Mouse (Mus musculus) kidney, postnatal 0 days (tissue): Measurements from ENCODE around the gene Sox5. TPM values are rescaled to one million over a fixed set of nuclear protein-coding genes. Genes with fewer than 3 reads are reported as not detected.
A peak's percentile ranks its signal among the peaks of the same experiment; 100 is the strongest.

ENCODE experiments used
- ATAC-seq: fragments of 200-750 bp; cut with Nextera tagmentation; replicated peaks from 2 replicates; pipeline ENCODE4 v1.8.0; 2017; ENCODE audit warnings: low read depth, moderate number of reproducible peaks, moderate TSS enrichment, moderate library complexity; ENCODE audit not compliant: low FRiP score
- DNase-seq: peaks from one replicate; pipeline ENCODE4 v3.0.0-alpha.2; 2016; ENCODE audit warnings: low spot score
- H3K27ac ChIP-seq: fragments of 300-500 bp; sonication (generic); 2 replicates; pipeline ENCODE4 v1.5.1; 2014; ENCODE audit warnings: mild to moderate bottlenecking
- H3K27me3 ChIP-seq: fragments of 300-500 bp; sonication (generic); 2 replicates; pipeline ENCODE4 v1.6.1; 2014; ENCODE audit warnings: low read length, mixed read lengths; ENCODE audit not compliant: insufficient read depth
- H3K36me3 ChIP-seq: fragments of 300-500 bp; sonication (generic); 2 replicates; pipeline ENCODE4 v1.6.1; 2014; ENCODE audit warnings: low read length, mixed read lengths; ENCODE audit not compliant: insufficient read depth
- H3K4me1 ChIP-seq: fragments of 300-500 bp; sonication (generic); replicated peaks from 2 replicates; pipeline ENCODE4 v1.6.1; 2014; ENCODE audit warnings: antibody characterized with exemption, low read length, mixed read lengths; ENCODE audit not compliant: insufficient read depth
- H3K4me2 ChIP-seq: fragments of 300-500 bp; sonication (generic); 2 replicates; pipeline ENCODE4 v1.6.1; 2014; ENCODE audit warnings: mild to moderate bottlenecking, low read length, moderate library complexity, mixed read lengths
- H3K4me3 ChIP-seq: fragments of 300-500 bp; sonication (generic); replicated peaks from 2 replicates; pipeline ENCODE4 v1.5.1; 2014; ENCODE audit warnings: low read depth, low read length
- H3K9ac ChIP-seq: fragments of 300-500 bp; sonication (generic); 2 replicates; pipeline ENCODE4 v1.6.1; 2014; ENCODE audit warnings: low read depth, low read length
- H3K9me3 ChIP-seq: fragments of 300-500 bp; sonication (generic); replicated peaks from 2 replicates; pipeline ENCODE4 v1.6.1; 2016; ENCODE audit warnings: low read length, inconsistent platforms, mixed read lengths
- CTCF ChIP-seq: IDR thresholded peaks from 2 replicates; pipeline ENCODE4 v1.5.1; 2016; ENCODE audit warnings: antibody characterized with exemption, low read depth, mild to moderate bottlenecking, moderate library complexity
- WGBS: fragments of 180-500 bp; shearing (Covaris S2); extraction: QIAGEN DNeasy Blood & Tissue Kit; methylation state at CpG from one replicate; pipeline ENCODE4 v1.1.7; 2014; 5-methylcytosine and 5-hydroxymethylcytosine counted together
- polyA plus RNA-seq: library from polyadenylated mRNA; unstranded; fragments of >200 nt; fragmentation: Nextera tagmentation; extraction: Ambion mirVana; gene quantifications from 2 replicates; pipeline ENCODE4 v1.2.1, GENCODE M21; 2015

Gene Sox5
- polyA plus RNA-seq, 1 experiment from 2014 or later: 6.1 TPM

DNA sequence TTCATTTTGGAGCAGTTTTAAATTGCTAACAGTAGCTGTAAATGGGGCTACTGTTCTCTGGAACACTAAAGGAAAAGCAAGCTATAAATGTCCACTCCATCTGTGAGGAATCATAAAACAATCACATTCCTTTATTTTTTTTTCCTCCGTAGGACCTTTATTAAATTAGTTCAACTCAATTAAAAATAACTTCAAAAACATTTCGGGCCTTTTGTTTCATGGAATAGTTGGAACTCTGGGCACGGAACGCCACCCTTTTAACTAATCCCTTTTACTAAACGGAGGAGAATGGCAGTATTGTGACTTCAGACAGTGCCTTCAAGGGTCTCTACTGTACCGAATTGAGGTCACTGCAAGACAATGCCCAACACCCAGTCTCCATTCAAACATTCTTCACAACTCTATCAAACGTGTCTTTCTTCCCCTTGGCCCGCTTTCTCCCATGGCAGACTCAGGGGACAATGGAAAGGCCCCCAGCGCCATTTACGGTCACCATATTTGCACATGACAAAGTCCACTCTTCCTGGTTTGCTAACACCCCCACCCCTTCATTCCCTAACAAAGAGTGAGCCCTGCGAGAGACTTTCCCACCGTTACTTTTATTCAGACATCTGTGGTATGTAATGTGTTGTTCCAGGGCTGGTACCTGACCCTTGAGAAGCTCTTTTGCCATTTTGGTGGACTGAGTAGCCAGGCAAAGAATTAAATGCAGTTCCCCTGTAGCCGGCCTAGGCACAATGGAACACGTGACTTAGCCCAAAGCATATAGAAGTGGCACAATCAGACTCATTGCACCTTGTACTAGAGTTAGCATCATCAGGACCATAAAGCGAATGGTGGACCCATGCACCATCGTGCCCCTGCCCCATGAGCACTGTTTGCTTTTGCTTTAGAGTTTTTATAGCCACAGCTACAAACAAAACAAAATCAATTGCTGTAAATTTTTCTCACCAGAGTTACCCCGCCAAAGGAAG, 468.7 kb downstream of the Sox5 start:
- H3K9me3 ChIP-seq: no peaks in the 10 kb centered on the region
- DNase-seq: peak; percentile 75
- no peak for TF ChIP-seq CTCF
- no peak overlapping the region for H3K4me2 ChIP-seq
- no peak overlapping the region for H3K9ac ChIP-seq
- H3K27ac ChIP-seq: no peak overlapping the region
- no peak for ATAC-seq
- no peaks in the 10 kb centered on the region for H3K4me1 ChIP-seq
- no peaks in the 10 kb centered on the region for H3K27me3 ChIP-seq
- no peak overlapping the region for H3K4me3 ChIP-seq
- WGBS: 60% methylated on average over 17 of the region's 17 CpGs
- no peaks in the 10 kb centered on the region for H3K36me3 ChIP-seq

DNA sequence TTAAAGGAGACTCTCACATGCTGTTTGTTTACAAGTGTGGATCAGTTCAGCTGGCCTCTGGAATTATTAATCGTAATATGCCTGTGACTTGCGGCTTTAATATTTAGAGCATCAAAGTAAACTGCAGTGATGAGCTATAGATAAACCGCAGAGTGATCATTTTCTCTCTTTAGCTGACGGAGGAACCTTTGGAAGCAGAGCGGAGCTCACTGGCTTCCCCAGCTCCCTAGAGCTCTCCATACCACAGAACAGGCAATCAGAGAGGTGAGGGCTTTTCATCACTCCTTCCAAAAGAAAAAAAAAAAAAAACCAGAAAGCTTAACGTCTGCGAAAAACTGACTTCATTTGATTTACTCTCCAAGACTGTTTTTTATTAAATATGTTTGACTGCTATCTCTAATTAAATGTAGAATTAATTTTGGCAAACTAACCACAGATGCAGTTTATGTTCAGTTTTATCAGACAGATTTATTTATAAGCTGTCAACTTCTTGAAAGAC, 469.4 kb downstream of the Sox5 start:
- DNase-seq (no peak), ATAC-seq (no peak)
- H3K9me3 ChIP-seq: no peaks in the 10 kb centered on the region
- 58% methylated on average over 7 of the region's 7 CpGs for WGBS
- TF ChIP-seq CTCF: no peak
- H3K36me3 ChIP-seq: no peaks in the 10 kb centered on the region
- no peak overlapping the region for H3K4me2 ChIP-seq
- no peak overlapping the region for H3K4me3 ChIP-seq
- no peak overlapping the region for H3K9ac ChIP-seq
- no peaks in the 10 kb centered on the region for H3K4me1 ChIP-seq
- no peak overlapping the region for H3K27ac ChIP-seq
- no peaks in the 10 kb centered on the region for H3K27me3 ChIP-seq

- WGBS: 61% methylated on average over 4 of the region's 4 CpGs
- Histone ChIP-seq H3K9me3 (no peaks in the 10 kb centered on the region), H3K36me3 (no peaks in the 10 kb centered on the region), H3K4me3 (no peak overlapping the region), H3K4me2 (no peak overlapping the region), H3K27ac (no peak overlapping the region), H3K4me1 (no peaks in the 10 kb centered on the region), H3K27me3 (no peaks in the 10 kb centered on the region), H3K9ac (no peak overlapping the region)
- ATAC-seq: no peak
- no peak for TF ChIP-seq CTCF
- no peak for DNase-seq
Observed at GRCm38 (mm10) chr6:144311754-144312153, 470.0 kb downstream of the Sox5 start.

- DNase-seq: no peak
- H3K9me3 ChIP-seq: no peaks in the 10 kb centered on the region
- H3K36me3 ChIP-seq: no peaks in the 10 kb centered on the region
- H3K4me2 ChIP-seq: no peak overlapping the region
- TF ChIP-seq CTCF: no peak
- no peak overlapping the region for H3K27ac ChIP-seq
- H3K9ac ChIP-seq: no peak overlapping the region
- no peaks in the 10 kb centered on the region for H3K4me1 ChIP-seq
- no peak for ATAC-seq
- no peak overlapping the region for H3K4me3 ChIP-seq
- no peaks in the 10 kb centered on the region for H3K27me3 ChIP-seq
Observed at GRCm38 (mm10) chr6:144309171-144309570, 472.6 kb downstream of the Sox5 start.

- no peak for TF ChIP-seq CTCF
- ATAC-seq (no peak), DNase-seq (no peak)
- Histone ChIP-seq H3K4me2 (no peak overlapping the region), H3K4me1 (no peaks in the 10 kb centered on the region), H3K9me3 (no peaks in the 10 kb centered on the region), H3K27ac (no peak overlapping the region), H3K4me3 (no peak overlapping the region), H3K27me3 (no peaks in the 10 kb centered on the region), H3K9ac (no peak overlapping the region), H3K36me3 (no peaks in the 10 kb centered on the region)
- WGBS: 91% methylated on average over 12 of the region's 12 CpGs
Observed at GRCm38 (mm10) chr6:144307551-144308149, 474.1 kb downstream of the Sox5 start.

- no peak overlapping the region for H3K27ac ChIP-seq
- DNase-seq (no peak), ATAC-seq (no peak)
- H3K4me3 ChIP-seq: no peak overlapping the region
- no peaks in the 10 kb centered on the region for H3K27me3 ChIP-seq
- no peaks in the 10 kb centered on the region for H3K36me3 ChIP-seq
- 76% methylated on average over 6 of the region's 6 CpGs for WGBS
- no peaks in the 10 kb centered on the region for H3K9me3 ChIP-seq
- H3K4me2 ChIP-seq: no peak overlapping the region
- 0 out of 2 replicates have a peak, but pooled peaks cover 4% of the 10 kb centered on the region for H3K4me1 ChIP-seq
- no peak overlapping the region for H3K9ac ChIP-seq
- no peak for TF ChIP-seq CTCF
Observed at GRCm38 (mm10) chr6:144302823-144303222, 479.0 kb downstream of the Sox5 start.
